Mouse (Mus musculus): Measurements from ENCODE around the gene Gm4985.
"Not testable (repeated sequence)": the region's sequence is repeated elsewhere in the genome, so short reads cannot be mapped to it uniquely, and the experiment has no call there.

Gm4985 gene

DNA sequence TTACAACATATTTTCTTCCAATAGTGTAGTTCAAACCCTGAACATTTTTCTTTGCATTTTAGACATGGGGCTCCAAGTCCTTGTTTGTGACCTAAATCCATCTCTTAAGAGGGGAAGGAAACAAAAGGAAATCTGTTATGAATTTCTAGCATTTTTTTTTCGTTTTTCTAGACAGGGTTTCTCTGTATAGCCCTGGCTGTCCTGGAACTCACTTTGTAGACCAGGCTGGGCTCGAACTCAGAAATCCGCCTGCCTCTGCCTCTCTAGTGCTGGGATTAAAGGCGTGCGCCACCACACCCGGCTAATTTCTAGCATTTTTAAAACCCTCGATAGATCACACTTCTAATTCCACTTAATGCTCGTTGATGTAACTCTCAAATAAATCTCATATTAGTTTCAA is at the start of gene Gm4985:
Gene Gm4985, minus strand, starts transcription at position 101 of the 400 bp plus-strand sequence.
- DNase-seq (ENCODE audit: low read depth, low spot score): not testable (repeated sequence)

DNA sequence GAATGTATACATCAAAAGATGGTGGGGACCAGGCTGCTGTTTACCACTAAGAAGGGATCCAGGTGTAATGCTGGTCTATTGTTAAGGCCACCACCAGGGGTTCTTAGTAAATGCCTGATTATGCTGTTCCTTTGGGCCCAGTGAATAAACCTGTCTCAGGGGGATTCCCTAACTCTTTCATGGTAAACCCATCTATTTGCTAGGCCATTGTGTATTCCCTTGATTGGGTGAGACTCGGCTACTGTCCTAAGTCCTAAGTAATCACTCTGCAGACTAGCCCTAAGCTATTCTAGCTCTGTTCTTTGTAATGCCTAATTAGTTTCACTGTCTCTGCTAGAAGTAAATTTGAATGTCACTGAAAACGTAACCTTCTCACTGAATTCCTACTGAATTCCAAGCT is 4.6 kb downstream of the Gm4985 start:
- DNase-seq (ENCODE audit: low read depth, low spot score): peak; percentile 11
